Mouse (Mus musculus) right cerebral cortex, postnatal 14 days (tissue): Measurements from ENCODE around the gene Ccdc191.

ENCODE experiments used
- DNase-seq: peaks from one replicate; pipeline ENCODE4 v3.0.0; 2022

Gene Ccdc191

DNA sequence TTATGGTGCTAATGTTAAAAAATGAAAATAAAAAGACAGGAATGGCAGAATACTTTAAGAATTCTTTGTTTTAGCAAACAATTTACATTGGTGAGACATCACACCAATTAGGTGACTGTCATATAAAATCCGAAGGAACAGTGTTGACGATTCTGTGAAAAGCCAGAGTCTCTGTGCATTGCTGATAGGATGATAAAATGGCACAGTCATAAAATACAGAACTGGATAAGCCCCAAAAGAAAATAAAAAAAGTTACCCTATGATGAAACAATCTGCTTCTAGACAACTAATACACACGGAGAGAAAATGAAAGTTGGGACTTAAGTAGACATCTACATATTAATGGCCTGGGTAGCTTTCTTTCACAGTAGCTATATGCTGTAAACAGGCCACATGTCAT is 105.0 kb downstream of the Ccdc191 start:
- DNase-seq, result no peak

DNA sequence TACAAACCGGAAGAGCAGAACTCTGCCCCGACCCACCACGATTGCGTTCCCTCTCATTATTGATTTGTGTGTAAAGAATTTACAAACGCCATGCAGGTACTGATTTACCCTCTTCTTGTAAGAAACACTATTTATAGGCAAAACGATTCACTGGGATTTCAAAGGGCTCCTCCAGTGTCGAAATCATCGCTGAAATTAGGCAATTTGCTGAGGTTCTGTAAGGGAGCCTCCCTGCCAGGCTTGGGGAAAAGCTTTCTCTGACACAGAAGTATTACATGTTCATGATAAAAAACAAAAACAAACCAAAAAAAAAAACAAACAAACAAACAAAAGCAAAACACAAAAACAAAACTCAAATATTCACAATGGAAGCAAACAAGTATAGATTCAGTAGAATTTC is 109.5 kb downstream of the Ccdc191 start:
- DNase-seq, result no peak

DNA sequence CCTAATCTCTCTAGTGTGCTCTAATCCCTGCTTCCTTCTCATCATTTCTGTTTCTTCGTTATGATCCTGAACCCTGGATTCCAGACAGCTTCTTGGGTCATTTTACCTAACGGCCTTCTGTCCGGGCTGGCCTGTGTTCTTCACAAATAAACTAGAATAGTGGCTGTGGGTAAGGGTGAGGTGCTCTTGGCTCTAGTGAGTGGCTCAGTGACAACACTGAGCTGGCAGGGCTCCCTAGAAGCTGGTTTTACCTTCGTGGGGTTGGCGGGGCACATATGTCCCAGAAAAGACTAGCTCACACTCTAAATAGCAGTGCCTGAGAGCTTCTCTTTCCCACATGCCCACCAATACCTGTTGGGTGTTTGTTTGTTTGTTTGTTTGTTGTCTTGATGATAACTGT is 109.9 kb downstream of the Ccdc191 start:
- DNase-seq, result no peak

DNA sequence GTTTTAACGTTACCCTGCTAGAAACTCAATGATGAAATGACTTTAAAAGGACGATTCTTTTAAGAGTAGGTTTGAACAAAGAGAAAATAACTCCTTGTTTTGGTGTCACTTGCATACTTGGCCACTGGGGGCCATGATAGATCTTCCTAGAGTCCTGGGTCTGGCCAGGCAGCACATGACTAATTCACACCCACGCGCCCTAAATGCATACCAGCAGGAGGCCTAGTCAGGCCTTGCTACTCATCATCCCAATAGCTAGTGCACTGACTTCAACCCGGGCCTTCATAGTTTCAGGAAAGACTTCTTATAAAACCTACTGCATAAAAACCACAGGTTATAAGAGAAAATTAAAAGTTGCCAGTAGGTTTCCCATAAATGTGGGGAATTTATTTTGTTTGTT is 112.5 kb downstream of the Ccdc191 start:
- no peak for DNase-seq

DNA sequence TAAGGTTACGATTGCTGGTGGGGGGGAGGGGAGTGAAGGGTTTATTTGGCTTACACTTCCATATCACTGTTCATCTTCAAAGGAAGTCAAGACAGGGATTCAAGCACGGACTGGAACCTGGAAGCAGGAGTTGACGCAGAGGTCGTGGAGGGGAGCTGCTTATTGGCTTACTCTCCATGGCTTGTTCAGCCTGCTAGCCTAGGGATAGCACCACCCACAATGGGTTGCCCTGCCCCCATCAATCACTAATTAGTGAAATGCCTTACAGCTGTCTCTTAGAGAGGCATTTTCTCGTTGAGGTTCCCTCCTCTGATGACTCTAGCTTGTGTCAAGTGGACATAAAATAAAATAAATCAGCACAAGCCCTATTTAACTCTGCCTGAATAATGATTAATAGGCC is 121.4 kb downstream of the Ccdc191 start:
- DNase-seq, result no peak
